Mouse (Mus musculus): ENCODE measurements at regions not wholly inside any gene's neighbourhood (a gene's known extent, or its start where the extent isn't known, plus 50 kb on each side); places are given as distances from the start of the nearest gene placed in this dataset.

- WGBS: 87% methylated on average over 2 of the region's 2 CpGs
- TF ChIP-seq POLR2A (IDR thresholded peaks at IDR 0.05; ENCODE audit: low read depth, low read length) (no peak), CTCF (conservative IDR thresholded peaks at IDR 0.05; ENCODE audit: insufficient read depth, insufficient read length, low read depth, low read length) (no peak)
- no peaks in the 10 kb centered on the region for H3K4me1 ChIP-seq (ENCODE audit: control insufficient read depth, insufficient read depth, low read length)
- no peak overlapping the region for H3K4me3 ChIP-seq (ENCODE audit: insufficient read depth, low read depth, low read length)
- DNase-seq: no peak
- H3K36me3 ChIP-seq (ENCODE audit: control insufficient read depth, insufficient read depth, low read length): no peaks in the 10 kb centered on the region
- no peak overlapping the region for H3K27ac ChIP-seq (ENCODE audit: insufficient read depth, low read depth, low read length)
- no peaks in the 10 kb centered on the region for H3K27me3 ChIP-seq (replicated peaks; ENCODE audit: control insufficient read depth, insufficient read depth, low read length)
Measured at GRCm38 (mm10) chr12:65673193-65673592, 447.9 kb downstream of the Wdr20rt start.

GRCm38 (mm10) chr12:65674916-65675660, 449.8 kb downstream of the Wdr20rt start:
- H3K4me1 ChIP-seq (ENCODE audit: control insufficient read depth, insufficient read depth, low read length): no peaks in the 10 kb centered on the region
- 86% methylated on average over 1 of the region's 1 CpGs for WGBS

GRCm38 (mm10) chr12:65680335-65680734, 455.0 kb downstream of the Wdr20rt start:
- Histone ChIP-seq H3K4me1 (ENCODE audit: control insufficient read depth, insufficient read depth, low read length) (no peaks in the 10 kb centered on the region), H3K36me3 (ENCODE audit: control insufficient read depth, insufficient read depth, low read length) (no peaks in the 10 kb centered on the region), H3K27me3 (replicated peaks; ENCODE audit: control insufficient read depth, insufficient read depth, low read length) (no peaks in the 10 kb centered on the region), H3K27ac (ENCODE audit: insufficient read depth, low read depth, low read length) (no peak overlapping the region), H3K4me3 (ENCODE audit: insufficient read depth, low read depth, low read length) (no peak overlapping the region)
- no peak for TF ChIP-seq POLR2A (IDR thresholded peaks at IDR 0.05; ENCODE audit: low read depth, low read length)
- TF ChIP-seq CTCF (conservative IDR thresholded peaks at IDR 0.05; ENCODE audit: insufficient read depth, insufficient read length, low read depth, low read length): no peak
- 59% methylated on average over 2 of the region's 2 CpGs for WGBS
- no peak for DNase-seq

More at GRCm38 (mm10) chr12:65674916-65675660, 449.8 kb downstream of the Wdr20rt start:
- TF ChIP-seq CTCF (conservative IDR thresholded peaks at IDR 0.05; ENCODE audit: insufficient read depth, insufficient read length, low read depth, low read length): no peak
- no peak for TF ChIP-seq POLR2A (IDR thresholded peaks at IDR 0.05; ENCODE audit: low read depth, low read length)
- Histone ChIP-seq H3K36me3 (ENCODE audit: control insufficient read depth, insufficient read depth, low read length) (no peaks in the 10 kb centered on the region), H3K27me3 (replicated peaks; ENCODE audit: control insufficient read depth, insufficient read depth, low read length) (no peaks in the 10 kb centered on the region), H3K27ac (ENCODE audit: insufficient read depth, low read depth, low read length) (no peak overlapping the region), H3K4me3 (ENCODE audit: insufficient read depth, low read depth, low read length) (no peak overlapping the region)
- no peak for DNase-seq

DNA sequence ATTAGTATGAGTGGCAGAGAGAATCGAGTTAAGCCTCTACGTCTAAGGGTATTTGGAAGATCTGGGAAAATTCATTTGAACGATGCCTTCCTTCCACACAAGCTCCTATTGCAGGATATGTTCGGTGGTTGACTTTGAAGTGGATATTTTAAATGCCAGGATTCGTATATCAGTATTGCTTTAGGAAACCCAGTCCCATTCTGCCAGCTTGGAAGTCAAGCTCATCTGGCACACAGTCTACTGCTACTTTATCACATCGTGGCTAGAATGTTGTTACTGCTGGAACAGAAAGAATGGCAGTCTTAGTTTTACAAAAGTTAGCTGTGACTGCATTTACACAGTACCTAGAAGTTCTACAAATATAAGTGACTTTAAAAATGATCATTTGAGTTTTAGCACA, 456.5 kb downstream of the Wdr20rt start:
- no peak for DNase-seq
- no peak for TF ChIP-seq CTCF (conservative IDR thresholded peaks at IDR 0.05; ENCODE audit: insufficient read depth, insufficient read length, low read depth, low read length)
- no peak for TF ChIP-seq POLR2A (IDR thresholded peaks at IDR 0.05; ENCODE audit: low read depth, low read length)
- H3K4me3 ChIP-seq (ENCODE audit: insufficient read depth, low read depth, low read length): no peak overlapping the region
- no peaks in the 10 kb centered on the region for H3K36me3 ChIP-seq (ENCODE audit: control insufficient read depth, insufficient read depth, low read length)
- WGBS: 86% methylated on average over 6 of the region's 6 CpGs
- H3K4me1 ChIP-seq (ENCODE audit: control insufficient read depth, insufficient read depth, low read length): no peaks in the 10 kb centered on the region
- no peak overlapping the region for H3K27ac ChIP-seq (ENCODE audit: insufficient read depth, low read depth, low read length)
- no peaks in the 10 kb centered on the region for H3K27me3 ChIP-seq (replicated peaks; ENCODE audit: control insufficient read depth, insufficient read depth, low read length)

- 43% methylated on average over 1 of the region's 1 CpGs for WGBS
- Histone ChIP-seq H3K4me3 (ENCODE audit: insufficient read depth, low read depth, low read length) (no peak overlapping the region), H3K27me3 (replicated peaks; ENCODE audit: control insufficient read depth, insufficient read depth, low read length) (no peaks in the 10 kb centered on the region), H3K4me1 (ENCODE audit: control insufficient read depth, insufficient read depth, low read length) (no peaks in the 10 kb centered on the region), H3K36me3 (ENCODE audit: control insufficient read depth, insufficient read depth, low read length) (no peaks in the 10 kb centered on the region), H3K27ac (ENCODE audit: insufficient read depth, low read depth, low read length) (no peak overlapping the region)
- TF ChIP-seq POLR2A (IDR thresholded peaks at IDR 0.05; ENCODE audit: low read depth, low read length) (no peak), CTCF (conservative IDR thresholded peaks at IDR 0.05; ENCODE audit: insufficient read depth, insufficient read length, low read depth, low read length) (no peak)
- no peak for DNase-seq
Measured at GRCm38 (mm10) chr12:65704985-65705384, 479.7 kb downstream of the Wdr20rt start.

DNA sequence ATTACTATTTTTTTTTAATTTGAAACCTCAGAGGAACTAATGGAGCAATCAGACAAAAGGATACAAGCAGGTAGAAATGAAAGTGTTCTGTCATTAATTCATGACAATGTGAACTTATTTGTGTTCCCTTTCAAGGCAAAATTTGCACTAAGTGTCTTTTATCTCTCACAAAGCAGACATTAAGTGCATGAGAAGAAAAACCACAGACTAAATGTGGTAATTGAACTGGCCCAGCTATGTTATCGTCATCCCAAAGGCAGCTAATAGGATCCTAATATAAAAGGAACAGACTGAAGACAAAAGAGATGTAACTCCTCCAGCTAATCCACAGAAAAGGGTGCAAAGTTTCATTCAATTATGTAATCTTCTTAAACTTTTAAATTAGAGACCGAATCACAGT, 487.0 kb downstream of the Wdr20rt start:
- H3K4me1 ChIP-seq (ENCODE audit: control insufficient read depth, insufficient read depth, low read length): no peaks in the 10 kb centered on the region
- no peak for DNase-seq
- no peaks in the 10 kb centered on the region for H3K36me3 ChIP-seq (ENCODE audit: control insufficient read depth, insufficient read depth, low read length)
- no peaks in the 10 kb centered on the region for H3K27me3 ChIP-seq (replicated peaks; ENCODE audit: control insufficient read depth, insufficient read depth, low read length)
- WGBS: 76% methylated on average over 2 of the region's 2 CpGs
- H3K4me3 ChIP-seq (ENCODE audit: insufficient read depth, low read depth, low read length): no peak overlapping the region
- TF ChIP-seq POLR2A (IDR thresholded peaks at IDR 0.05; ENCODE audit: low read depth, low read length) (no peak), CTCF (conservative IDR thresholded peaks at IDR 0.05; ENCODE audit: insufficient read depth, insufficient read length, low read depth, low read length) (no peak)
- H3K27ac ChIP-seq (ENCODE audit: insufficient read depth, low read depth, low read length): no peak overlapping the region
